Mouse (Mus musculus): ENCODE results near the gene Nfib. TPM values are rescaled to one million over a fixed set of nuclear protein-coding genes. Genes with fewer than 3 reads are reported as not detected.

Gene Nfib
- polyA plus RNA-seq, 2 experiments = 1.7 to 2.6 TPM

GRCm38 (mm10) chr4:82443003-82443402 is 262.5 kb downstream of the Nfib start:
- DNase-seq (ENCODE audit: low read depth in 3 of 3, low spot score in 3 of 3) (no peak), ATAC-seq (ENCODE audit: insufficient read depth) (no peak)
- Histone ChIP-seq H3K4me1 (replicated peaks; ENCODE audit: control insufficient read depth in 2 of 2, insufficient read depth in 2 of 2, low read length in 1 of 2) (peaks cover 0 to 10% of the 10 kb centered on the region in 2 experiments; a peak in 2 of 4 replicates), H3K27me3 (ENCODE audit: control insufficient read depth, insufficient read depth, low read length) (no peaks in the 10 kb centered on the region), H3K9ac (replicated peaks) (no peak overlapping the region), H3K36me3 (replicated peaks; ENCODE audit: control insufficient read depth, insufficient read depth, low read depth) (no peaks in the 10 kb centered on the region), H3K4me3 (ENCODE audit: insufficient read depth in 1 of 2, low read depth in 2 of 2, low read length in 2 of 2) (no peak overlapping the region), H3K9me3 (ENCODE audit: control insufficient read depth, low read length) (no peaks in the 10 kb centered on the region), H3K4me2 (ENCODE audit: low read depth) (no peak overlapping the region), H3K27ac (no peak overlapping the region)
- WGBS (ENCODE audit: insufficient replicate concordance) = 63% methylated on average over 5 of the region's 5 CpGs
- TF ChIP-seq EP300 (IDR thresholded peaks at IDR 0.05; ENCODE audit: low read depth) = no peak
- no peak for TF ChIP-seq CTCF (IDR thresholded peaks at IDR 0.05; ENCODE audit: low read depth)

GRCm38 (mm10) chr4:82440606-82441005 is 264.9 kb downstream of the Nfib start:
- DNase-seq (ENCODE audit: low read depth in 3 of 3, low spot score in 3 of 3) = no peak
- Histone ChIP-seq H3K9me3 (ENCODE audit: control insufficient read depth, low read length) (no peaks in the 10 kb centered on the region), H3K4me2 (ENCODE audit: low read depth) (no peak overlapping the region), H3K9ac (replicated peaks) (no peak overlapping the region), H3K4me1 (replicated peaks; ENCODE audit: control insufficient read depth in 2 of 2, insufficient read depth in 2 of 2, low read length in 1 of 2) (peaks cover 0 to 8% of the 10 kb centered on the region in 2 experiments; a peak in 1 of 4 replicates), H3K27me3 (ENCODE audit: control insufficient read depth, insufficient read depth, low read length) (no peaks in the 10 kb centered on the region), H3K36me3 (replicated peaks; ENCODE audit: control insufficient read depth, insufficient read depth, low read depth) (no peaks in the 10 kb centered on the region), H3K27ac (no peak overlapping the region), H3K4me3 (ENCODE audit: insufficient read depth in 1 of 2, low read depth in 2 of 2, low read length in 2 of 2) (no peak overlapping the region)
- WGBS (ENCODE audit: insufficient replicate concordance) = 40% methylated on average over 2 of the region's 2 CpGs
- TF ChIP-seq CTCF (IDR thresholded peaks at IDR 0.05; ENCODE audit: low read depth) (no peak), EP300 (IDR thresholded peaks at IDR 0.05; ENCODE audit: low read depth) (no peak)
- no peak for ATAC-seq (ENCODE audit: insufficient read depth)

- TF ChIP-seq EP300 (IDR thresholded peaks at IDR 0.05; ENCODE audit: low read depth) (no peak), CTCF (IDR thresholded peaks at IDR 0.05; ENCODE audit: low read depth) (no peak)
- Histone ChIP-seq H3K4me3 (ENCODE audit: insufficient read depth in 1 of 2, low read depth in 2 of 2, low read length in 2 of 2) (no peak overlapping the region), H3K9me3 (ENCODE audit: control insufficient read depth, low read length) (no peaks in the 10 kb centered on the region), H3K27ac (no peak overlapping the region), H3K36me3 (replicated peaks; ENCODE audit: control insufficient read depth, insufficient read depth, low read depth) (no peaks in the 10 kb centered on the region), H3K4me1 (replicated peaks; ENCODE audit: control insufficient read depth in 2 of 2, insufficient read depth in 2 of 2, low read length in 1 of 2) (peaks cover 0 to 14% of the 10 kb centered on the region in 2 experiments; a peak in 2 of 4 replicates), H3K9ac (replicated peaks) (no peak overlapping the region), H3K27me3 (ENCODE audit: control insufficient read depth, insufficient read depth, low read length) (no peaks in the 10 kb centered on the region), H3K4me2 (ENCODE audit: low read depth) (no peak overlapping the region)
- WGBS (ENCODE audit: insufficient replicate concordance) = 60% methylated on average over 8 of the region's 8 CpGs
- DNase-seq (ENCODE audit: low read depth in 3 of 3, low spot score in 3 of 3) = no peak
- ATAC-seq (ENCODE audit: insufficient read depth) = no peak
Measured at GRCm38 (mm10) chr4:82439813-82440212, 265.7 kb downstream of the Nfib start.

- DNase-seq (ENCODE audit: low read depth in 3 of 3, low spot score in 3 of 3) (no peak), ATAC-seq (ENCODE audit: insufficient read depth) (no peak)
- no peak overlapping the region for H3K4me2 ChIP-seq (ENCODE audit: low read depth)
- 72% methylated on average over 5 of the region's 5 CpGs for WGBS (ENCODE audit: insufficient replicate concordance)
- H3K27me3 ChIP-seq (ENCODE audit: control insufficient read depth, insufficient read depth, low read length) = no peaks in the 10 kb centered on the region
- no peak overlapping the region for H3K27ac ChIP-seq
- H3K4me1 ChIP-seq (replicated peaks; ENCODE audit: control insufficient read depth in 2 of 2, insufficient read depth in 2 of 2, low read length in 1 of 2) = peaks cover 0 to 16% of the 10 kb centered on the region in 2 experiments; a peak in 2 of 4 replicates
- H3K36me3 ChIP-seq (replicated peaks; ENCODE audit: control insufficient read depth, insufficient read depth, low read depth) = no peaks in the 10 kb centered on the region
- TF ChIP-seq EP300 (IDR thresholded peaks at IDR 0.05; ENCODE audit: low read depth) (no peak), CTCF (IDR thresholded peaks at IDR 0.05; ENCODE audit: low read depth) (no peak)
- no peaks in the 10 kb centered on the region for H3K9me3 ChIP-seq (ENCODE audit: control insufficient read depth, low read length)
- no peak overlapping the region for H3K4me3 ChIP-seq (ENCODE audit: insufficient read depth in 1 of 2, low read depth in 2 of 2, low read length in 2 of 2)
- H3K9ac ChIP-seq (replicated peaks) = no peak overlapping the region
Measured at GRCm38 (mm10) chr4:82438631-82439030, 266.9 kb downstream of the Nfib start.

GRCm38 (mm10) chr4:82437533-82438318 is 267.8 kb downstream of the Nfib start:
- no peak for ATAC-seq (ENCODE audit: insufficient read depth)
- TF ChIP-seq EP300 (IDR thresholded peaks at IDR 0.05; ENCODE audit: low read depth) = no peak
- no peak for TF ChIP-seq CTCF (IDR thresholded peaks at IDR 0.05; ENCODE audit: low read depth)
- 69% methylated on average over 12 of the region's 12 CpGs for WGBS (ENCODE audit: insufficient replicate concordance)
- Histone ChIP-seq H3K9me3 (ENCODE audit: control insufficient read depth, low read length) (no peaks in the 10 kb centered on the region), H3K27me3 (ENCODE audit: control insufficient read depth, insufficient read depth, low read length) (no peaks in the 10 kb centered on the region), H3K4me2 (ENCODE audit: low read depth) (no peak overlapping the region), H3K27ac (no peak overlapping the region), H3K36me3 (replicated peaks; ENCODE audit: control insufficient read depth, insufficient read depth, low read depth) (no peaks in the 10 kb centered on the region), H3K9ac (replicated peaks) (no peak overlapping the region), H3K4me1 (replicated peaks; ENCODE audit: control insufficient read depth in 2 of 2, insufficient read depth in 2 of 2, low read length in 1 of 2) (peaks cover 0 to 13% of the 10 kb centered on the region in 2 experiments; a peak in 2 of 4 replicates), H3K4me3 (ENCODE audit: insufficient read depth in 1 of 2, low read depth in 2 of 2, low read length in 2 of 2) (no peak overlapping the region)
- no peak for DNase-seq (ENCODE audit: low read depth in 3 of 3, low spot score in 3 of 3)

All from liver, embryonic 14.5 days (tissue).